Mouse (Mus musculus): ENCODE results near the gene Lmbrd2.
A peak's percentile ranks its signal among the peaks of the same experiment; 100 is the strongest.
"Not testable (repeated sequence)": the region's sequence is repeated elsewhere in the genome, so short reads cannot be mapped to it uniquely, and the experiment has no call there.

Gene Lmbrd2

GRCm38 (mm10) chr15:9134891-9135507 is 5.4 kb upstream of the Lmbrd2 start:
- DNase-seq (ENCODE audit: low spot score), result no peak

GRCm38 (mm10) chr15:9139447-9139846 is 903 bp upstream of the Lmbrd2 start:
- peak; percentile 23 for DNase-seq (ENCODE audit: low spot score)

GRCm38 (mm10) chr15:9140684-9141171 is 378 bp downstream of the Lmbrd2 start:
- DNase-seq (ENCODE audit: low spot score), result no peak

GRCm38 (mm10) chr15:9155325-9155724 is 15.0 kb downstream of the Lmbrd2 start, which contains the start of gene Skp2:
Gene Skp2 (minus strand): TSS chr15:9155425.
- no peak for DNase-seq (ENCODE audit: low spot score)

GRCm38 (mm10) chr15:9162557-9163070 is 22.3 kb downstream of the Lmbrd2 start:
- no peak for DNase-seq (ENCODE audit: low spot score)

DNA sequence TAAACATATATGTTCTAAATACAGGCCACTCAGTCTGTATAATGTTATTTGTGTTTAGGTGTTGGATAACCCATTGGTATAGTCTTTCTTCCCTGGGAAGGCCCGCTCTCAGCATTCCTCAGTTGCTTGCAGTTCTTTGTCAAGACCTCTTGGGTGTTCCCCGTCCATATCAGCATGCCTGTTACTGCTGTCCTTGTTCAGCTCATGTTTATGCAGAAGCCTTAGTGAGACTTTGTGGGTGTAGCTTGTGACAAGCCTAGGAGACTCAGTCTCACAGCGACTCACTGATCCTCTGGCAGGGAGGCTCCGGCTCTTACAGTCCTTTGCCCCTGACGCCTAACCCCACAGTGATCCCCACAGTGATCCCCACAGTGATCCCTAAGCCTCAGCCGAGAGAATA is 23.8 kb downstream of the Lmbrd2 start:
- no peak for DNase-seq (ENCODE audit: low spot score)

- no peak for DNase-seq (ENCODE audit: low spot score)
These were observed 36.7 kb downstream of the Lmbrd2 start for GRCm38 (mm10) chr15:9177038-9177437.

- DNase-seq (ENCODE audit: low spot score), result no peak
These were observed 43.6 kb downstream of the Lmbrd2 start for GRCm38 (mm10) chr15:9183995-9184394.

GRCm38 (mm10) chr15:9189796-9190195 is 49.4 kb downstream of the Lmbrd2 start:
- no peak for DNase-seq (ENCODE audit: low spot score)

DNA sequence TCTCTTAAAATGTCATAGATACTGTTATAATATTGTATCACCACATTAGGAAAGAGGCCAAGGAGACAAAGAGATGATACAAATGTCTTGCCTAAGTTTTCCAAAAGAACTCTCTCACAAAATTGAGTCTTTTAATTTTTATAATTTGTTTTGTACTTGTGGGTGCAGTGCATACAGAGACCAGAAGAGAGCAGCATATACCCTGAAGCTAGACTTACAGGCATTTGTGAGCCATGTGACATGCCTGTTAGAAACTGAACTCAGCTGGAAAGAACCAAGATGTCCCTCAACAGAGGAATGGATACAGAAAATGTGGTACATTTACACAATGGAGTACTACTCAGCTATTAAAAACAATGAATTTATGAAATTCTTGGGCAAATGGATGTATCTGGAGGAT is 52.3 kb downstream of the Lmbrd2 start:
- DNase-seq (ENCODE audit: low spot score), result not testable (repeated sequence)

GRCm38 (mm10) chr15:9198421-9198820 is 58.1 kb downstream of the Lmbrd2 start:
- no peak for DNase-seq (ENCODE audit: low spot score)

- DNase-seq (ENCODE audit: low spot score), result no peak
These were observed 71.5 kb downstream of the Lmbrd2 start for GRCm38 (mm10) chr15:9211891-9212290.

DNA sequence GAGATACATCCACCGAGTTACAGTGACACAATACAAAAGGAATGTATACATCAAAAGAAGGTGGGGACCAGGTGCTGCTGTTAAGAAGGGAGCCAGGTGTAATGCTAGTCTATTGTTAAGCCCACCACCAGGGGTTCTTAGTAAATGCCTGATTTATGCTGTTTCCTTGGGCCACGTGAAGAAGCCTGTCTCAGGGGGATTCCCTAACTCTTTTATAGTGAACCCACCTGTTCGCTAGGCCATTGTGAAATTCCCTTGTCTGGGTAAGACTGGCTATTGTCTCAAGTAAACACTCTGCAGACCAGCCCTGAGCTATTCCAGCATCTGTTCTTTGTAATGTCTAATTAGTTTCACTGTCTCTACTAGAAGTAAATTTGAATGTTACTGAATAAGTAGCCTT is 72.7 kb downstream of the Lmbrd2 start:
- not testable (repeated sequence) for DNase-seq (ENCODE audit: low spot score)

GRCm38 (mm10) chr15:9213431-9213830 is 73.1 kb downstream of the Lmbrd2 start:
- not testable (repeated sequence) for DNase-seq (ENCODE audit: low spot score)

- DNase-seq (ENCODE audit: low spot score), result no peak
These were observed 76.1 kb downstream of the Lmbrd2 start for GRCm38 (mm10) chr15:9216446-9216845.

GRCm38 (mm10) chr15:9230917-9231316 is 90.6 kb downstream of the Lmbrd2 start:
- not testable (repeated sequence) for DNase-seq (ENCODE audit: low spot score)

- no peak for DNase-seq (ENCODE audit: low spot score)
These were observed 106.0 kb downstream of the Lmbrd2 start for GRCm38 (mm10) chr15:9246345-9246744.

Data from testis, postnatal 14 days (tissue).